Mouse (Mus musculus) ES-E14 (cell line): Measurements from ENCODE around the gene Fryl. TPM values are rescaled to one million over a fixed set of nuclear protein-coding genes. Genes with fewer than 3 reads are reported as not detected.
"Not testable (repeated sequence)": the region's sequence is repeated elsewhere in the genome, so short reads cannot be mapped to it uniquely, and the experiment has no call there.

ENCODE experiments used
- DNase-seq: peaks from one replicate; pipeline ENCODE4 v3.0.0-alpha.2; 2013; ENCODE audit warnings: low read depth, low spot score
- H3K27ac ChIP-seq: 2 replicates; pipeline ENCODE4 v1.5.1; 2012; ENCODE audit warnings: low read depth, mild to moderate bottlenecking, low read length, moderate library complexity, mixed read lengths; ENCODE audit not compliant: poor library complexity, insufficient read depth, severe bottlenecking
- H3K36me3 ChIP-seq: 2 replicates; pipeline ENCODE4 v1.6.1; 2012; ENCODE audit warnings: mild to moderate bottlenecking, low read length, moderate library complexity, mixed read lengths; ENCODE audit not compliant: control insufficient read depth, poor library complexity, insufficient read depth, severe bottlenecking
- H3K4me1 ChIP-seq, 2 experiments: fragments of 150-350 bp in 1 of 2; sonication (generic) in 1 of 2; 2 replicates each; pipeline ENCODE4 v1.6.1; 2012; ENCODE audit warnings: low read length in 2 of 2, mild to moderate bottlenecking in 1 of 2, mixed read lengths in 1 of 2; ENCODE audit not compliant: control insufficient read depth in 2 of 2, insufficient read depth in 2 of 2, poor library complexity in 1 of 2
- H3K4me3 ChIP-seq, 2 experiments: fragments of 150-350 bp in 1 of 2; sonication (generic) in 1 of 2; 2 replicates each; pipeline ENCODE4 v1.5.1; 2012; ENCODE audit warnings: low read length in 2 of 2, low read depth in 1 of 2, mild to moderate bottlenecking in 1 of 2, mixed read lengths in 1 of 2; ENCODE audit not compliant: insufficient read depth in 1 of 2, poor library complexity in 1 of 2, severe bottlenecking in 1 of 2
- H3K9ac ChIP-seq: 2 replicates; pipeline ENCODE4 v1.6.1; 2012; ENCODE audit warnings: low read depth, mild to moderate bottlenecking, low read length, mixed read lengths; ENCODE audit not compliant: poor library complexity, insufficient read depth, severe bottlenecking
- H3K9me3 ChIP-seq: fragments of 150-350 bp; sonication (generic); 2 replicates; pipeline ENCODE4 v1.6.1; 2012; ENCODE audit warnings: low read depth, mild to moderate bottlenecking, low read length; ENCODE audit not compliant: control insufficient read depth, insufficient read depth
- CHD2 ChIP-seq: IDR thresholded peaks from 2 replicates; pipeline ENCODE4 v1.6.1; 2014; ENCODE audit warnings: mild to moderate bottlenecking, low read depth, low read length, inconsistent platforms
- HCFC1 ChIP-seq: IDR thresholded peaks from 2 replicates; pipeline ENCODE4 v1.6.1; 2012; ENCODE audit warnings: low read length, inconsistent platforms, borderline replicate concordance; ENCODE audit not compliant: insufficient read depth
- MAFK ChIP-seq: IDR thresholded peaks from 2 replicates; pipeline ENCODE4 v1.6.1; 2014; ENCODE audit warnings: mild to moderate bottlenecking, low read depth, low read length, inconsistent platforms; ENCODE audit not compliant: insufficient read depth
- ZC3H11A ChIP-seq: IDR thresholded peaks from 2 replicates; pipeline ENCODE4 v1.6.1; 2012; ENCODE audit warnings: low read depth, mild to moderate bottlenecking, inconsistent platforms, low read length, borderline replicate concordance
- ZNF384 ChIP-seq: IDR thresholded peaks from 2 replicates; pipeline ENCODE4 v1.6.1; 2012; ENCODE audit warnings: low read depth, low read length, inconsistent platforms
- in situ Hi-C, 2 experiments: fragments of 600-800 bp; cut with MboI; formaldehyde crosslinking; loops; one replicate each; pipeline ENCODE4 v1.15.1; 2025; ENCODE audit warnings: low sequenced_read_pairs in 2 of 2, inconsistent platforms in 1 of 2; ENCODE audit not compliant: unreplicated experiment in 2 of 2
- total RNA-seq: library from RNA; depleted of rRNA; stranded (reverse); fragments of 300-350 nt; gene quantifications from 2 replicates; pipeline ENCODE4 v1.2.3, GENCODE M21; 2012

Fryl gene
- total RNA-seq, 1 experiment: 53.3 TPM

GRCm38 (mm10) chr5:73011806-73012205 lies 244.6 kb downstream of the Fryl start:
- H3K36me3 ChIP-seq, H3K9ac ChIP-seq, H3K9me3 ChIP-seq, in situ Hi-C loops, H3K4me3 ChIP-seq, DNase-seq, H3K4me1 ChIP-seq, H3K27ac ChIP-seq: not testable (repeated sequence)

- H3K9ac ChIP-seq, DNase-seq, H3K36me3 ChIP-seq, H3K4me1 ChIP-seq, in situ Hi-C loops, H3K4me3 ChIP-seq, H3K9me3 ChIP-seq, H3K27ac ChIP-seq: not testable (repeated sequence)
- peak; percentile 12; the same call in 1 of the 2 replicates for TF ChIP-seq ZC3H11A
Measured at GRCm38 (mm10) chr5:73008230-73008629, 248.2 kb downstream of the Fryl start.

- in situ Hi-C loops: no loop called here
- Histone ChIP-seq H3K9ac (no peak overlapping the region), H3K27ac (no peak overlapping the region), H3K4me3 (peak overlapping the region in 1 of 2 experiments; percentile 58; a peak in 1 of 4 replicates), H3K4me1 (no peaks in the 10 kb centered on the region), H3K36me3 (no peaks in the 10 kb centered on the region), H3K9me3 (no peaks in the 10 kb centered on the region)
- no peak for DNase-seq
- TF ChIP-seq CHD2 (no peak), ZNF384 (no peak), ZC3H11A (no peak), HCFC1 (no peak), MAFK (no peak)
Measured at GRCm38 (mm10) chr5:73007582-73007959, 248.8 kb downstream of the Fryl start.

- DNase-seq: no peak
- Histone ChIP-seq H3K27ac (no peak within 1 kb of the TSS), H3K4me3 (peak within 1 kb of the TSS; percentile 54 to 58), H3K9ac (no peak within 1 kb of the TSS), H3K9me3 (no peaks in the 10 kb centered on the region), H3K4me1 (no peaks in the 10 kb centered on the region), H3K36me3 (no peaks in the 10 kb centered on the region)
- in situ Hi-C loops: no loop called here
- TF ChIP-seq MAFK (no peak), ZNF384 (no peak), CHD2 (no peak), ZC3H11A (no peak), HCFC1 (no peak)
Measured at GRCm38 (mm10) chr5:73006784-73007581, 249.4 kb downstream of the Fryl start, which contains the start of gene Slc10a4. TSS of gene Slc10a4 (plus strand) at chr5:73006883.

GRCm38 (mm10) chr5:73004046-73004445 lies 252.4 kb downstream of the Fryl start:
- Histone ChIP-seq H3K9me3 (no peaks in the 10 kb centered on the region), H3K27ac (no peak overlapping the region), H3K4me3 (no peak overlapping the region), H3K9ac (no peak overlapping the region), H3K4me1 (no peaks in the 10 kb centered on the region), H3K36me3 (no peaks in the 10 kb centered on the region)
- no peak for TF ChIP-seq CHD2
- no peak for TF ChIP-seq HCFC1
- no peak for TF ChIP-seq ZC3H11A
- no peak for TF ChIP-seq ZNF384
- TF ChIP-seq MAFK: no peak
- in situ Hi-C loops: no loop called here
- DNase-seq: no peak

GRCm38 (mm10) chr5:72998546-72998945 lies 257.9 kb downstream of the Fryl start:
- not testable (repeated sequence) for H3K9me3 ChIP-seq, H3K4me3 ChIP-seq, H3K27ac ChIP-seq, DNase-seq, H3K36me3 ChIP-seq, H3K4me1 ChIP-seq, H3K9ac ChIP-seq
- in situ Hi-C loops: loop anchor here in 1 of 2 experiments (25.0 kb wide), 1 partner anchor 389 kb away; no protein-coding TSS in a partner anchor
